Mouse (Mus musculus): ENCODE measurements at regions not wholly inside any gene's neighbourhood (a gene's known extent, or its start where the extent isn't known, plus 50 kb on each side); places are given as distances from the start of the nearest gene placed in this dataset.
"Not testable (repeated sequence)": the region's sequence is repeated elsewhere in the genome, so short reads cannot be mapped to it uniquely, and the experiment has no call there.

DNA sequence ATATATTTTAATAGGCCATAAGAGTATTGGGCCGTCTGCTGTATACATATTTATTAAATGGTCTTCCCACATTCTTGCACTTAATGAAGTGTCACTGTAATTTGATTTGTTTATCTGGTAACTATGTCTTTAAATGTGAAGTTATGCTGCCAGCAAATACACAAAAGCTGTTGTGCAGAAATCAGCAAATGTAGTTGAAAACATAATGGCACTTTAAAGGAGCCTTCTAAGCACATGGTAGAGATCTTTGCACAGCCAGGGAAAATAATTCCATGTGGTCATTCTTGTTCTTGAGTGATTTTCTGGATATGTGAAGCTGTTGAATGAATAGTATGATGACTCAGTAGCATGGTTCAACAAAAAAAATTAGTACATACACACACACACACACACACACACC is 164.4 kb upstream of the Meox2 start:
- no peak for DNase-seq

DNA sequence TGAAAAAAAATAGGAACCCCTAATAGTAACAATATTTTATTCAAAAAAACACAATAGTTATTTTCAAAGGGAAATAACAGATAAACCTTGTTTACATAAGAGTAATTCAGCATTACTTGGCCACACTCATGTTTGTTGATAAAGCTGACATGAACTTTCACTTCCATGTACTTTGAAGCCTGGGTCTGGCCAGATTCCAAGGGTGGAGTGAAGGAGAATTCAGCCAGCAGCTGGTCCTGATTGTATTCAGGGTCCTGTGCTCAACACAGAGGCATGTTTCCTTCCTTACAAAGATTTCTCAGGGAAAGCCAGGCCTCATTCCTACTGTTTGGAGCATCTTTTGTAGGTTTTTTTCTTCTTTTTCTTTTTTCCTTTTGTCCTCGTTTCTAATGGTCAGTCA is 162.4 kb upstream of the Meox2 start:
- peak; percentile 55 to 56 for DNase-seq

DNA sequence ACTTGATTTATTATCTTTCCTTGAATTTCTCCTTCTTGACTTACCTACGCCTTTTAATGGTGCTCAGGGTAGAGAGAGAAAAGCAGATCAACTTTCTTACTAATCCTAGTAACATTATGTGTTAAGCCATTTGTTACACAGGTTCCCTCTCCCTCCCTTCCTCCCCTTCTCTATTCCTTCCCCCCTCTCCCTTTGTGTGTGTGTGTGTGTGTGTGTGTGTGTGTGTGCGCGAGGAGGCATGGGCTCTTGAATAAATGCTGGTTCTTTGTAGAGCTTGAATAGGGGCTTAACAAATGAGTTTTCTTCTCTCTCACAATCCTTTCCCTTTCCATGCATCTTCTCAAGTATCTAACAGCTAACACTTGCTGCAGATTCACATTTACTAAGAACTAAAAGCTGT is 160.4 kb upstream of the Meox2 start:
- no peak for DNase-seq

DNA sequence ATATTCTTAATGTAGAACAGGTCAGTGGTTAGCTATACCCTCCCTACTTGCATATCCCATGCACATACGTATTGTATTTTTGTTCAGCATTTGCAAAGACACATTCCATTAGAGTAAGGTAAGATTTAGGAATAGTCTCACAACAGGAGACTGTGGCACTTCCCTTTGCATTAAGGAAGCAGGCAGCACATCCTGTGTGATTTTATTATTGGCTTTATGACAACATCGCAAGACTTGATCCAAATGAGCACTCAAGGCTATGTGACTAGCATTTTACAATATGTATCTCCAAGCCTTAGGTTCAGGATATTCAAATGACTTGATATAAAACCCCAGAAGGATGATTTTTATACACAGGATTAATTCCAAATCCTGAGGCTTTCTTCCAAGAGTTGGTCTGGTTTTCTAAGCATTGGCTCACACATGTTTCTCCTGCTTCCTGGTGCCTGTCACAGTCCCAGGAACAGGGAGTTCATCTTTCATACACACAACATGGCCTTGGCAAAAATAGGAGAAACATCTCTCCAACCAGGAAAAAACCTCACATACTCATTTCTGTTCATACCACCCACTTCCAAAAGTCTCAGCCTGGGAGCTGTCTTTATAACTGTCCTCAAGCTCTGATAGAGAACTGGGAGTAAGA is 159.1 kb upstream of the Meox2 start:
- no peak for DNase-seq

DNA sequence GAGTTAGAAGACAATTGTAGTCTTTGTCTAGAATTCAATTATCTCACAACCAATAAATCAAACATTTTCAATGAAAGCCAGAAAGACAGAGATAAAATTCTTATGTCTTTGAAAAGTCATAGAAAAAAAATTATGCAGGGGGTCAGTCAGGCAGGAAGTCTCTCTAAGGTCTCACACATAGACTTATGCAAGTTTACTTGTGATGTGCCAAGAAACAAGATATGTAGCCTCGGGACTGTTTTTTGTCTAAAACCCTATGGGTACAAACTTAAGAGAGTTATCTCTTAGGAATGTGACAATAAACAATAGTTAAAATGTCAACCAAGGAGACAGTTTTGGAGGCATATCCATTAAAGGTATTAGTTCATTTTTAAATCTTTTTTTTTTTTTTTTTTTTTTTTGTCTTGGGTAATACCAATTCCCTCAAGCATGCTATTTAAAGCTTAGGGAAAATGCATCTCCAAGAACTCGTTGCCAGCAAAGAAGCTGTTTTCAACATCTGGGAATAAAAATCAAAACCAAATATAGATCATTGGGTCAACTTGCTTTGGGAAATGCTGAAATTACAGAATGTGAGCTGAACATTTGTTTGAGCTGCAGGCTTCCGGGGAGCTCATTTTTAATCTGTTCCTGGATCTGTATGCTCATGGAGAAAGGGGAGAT is 133.8 kb upstream of the Meox2 start:
- no peak for DNase-seq

DNA sequence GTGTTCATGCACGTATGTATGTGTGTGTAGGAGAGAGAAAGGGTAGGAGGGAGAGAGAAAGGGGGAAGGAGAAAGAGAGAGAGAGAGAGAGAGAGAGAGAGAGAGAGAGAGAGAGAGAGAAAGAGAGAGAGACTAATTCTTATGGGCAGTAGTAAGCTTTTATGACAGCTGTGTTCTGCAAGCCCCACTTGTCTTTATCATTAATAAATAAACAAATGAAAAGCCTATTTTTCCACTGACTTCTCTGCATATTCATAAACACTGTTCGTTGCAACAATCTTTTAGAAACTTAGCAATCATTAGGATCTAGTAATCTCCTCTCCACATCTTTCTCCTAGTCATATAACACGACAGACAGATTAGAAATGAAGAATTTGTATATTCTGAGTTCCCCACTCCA is 131.2 kb upstream of the Meox2 start:
- DNase-seq = no peak

DNA sequence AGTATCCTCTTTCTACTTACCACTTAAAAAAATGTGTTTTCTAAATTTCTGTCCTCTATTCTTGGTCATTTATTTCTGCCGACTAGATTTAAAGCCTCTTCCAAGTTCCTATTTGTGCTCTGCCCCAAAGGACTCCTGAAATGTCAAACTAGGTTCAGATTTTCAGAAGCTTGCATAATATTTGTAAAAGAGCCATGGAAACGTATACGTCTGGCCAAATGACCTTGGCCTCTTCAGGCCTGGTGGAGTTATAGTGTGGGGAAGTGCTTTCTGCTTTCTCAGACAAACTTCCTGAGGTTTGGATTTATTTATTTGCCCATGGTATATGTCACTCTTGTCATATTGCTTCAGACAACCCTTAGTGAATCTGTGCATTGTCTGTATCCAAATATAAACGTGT is 117.2 kb upstream of the Meox2 start:
- DNase-seq = no peak

DNA sequence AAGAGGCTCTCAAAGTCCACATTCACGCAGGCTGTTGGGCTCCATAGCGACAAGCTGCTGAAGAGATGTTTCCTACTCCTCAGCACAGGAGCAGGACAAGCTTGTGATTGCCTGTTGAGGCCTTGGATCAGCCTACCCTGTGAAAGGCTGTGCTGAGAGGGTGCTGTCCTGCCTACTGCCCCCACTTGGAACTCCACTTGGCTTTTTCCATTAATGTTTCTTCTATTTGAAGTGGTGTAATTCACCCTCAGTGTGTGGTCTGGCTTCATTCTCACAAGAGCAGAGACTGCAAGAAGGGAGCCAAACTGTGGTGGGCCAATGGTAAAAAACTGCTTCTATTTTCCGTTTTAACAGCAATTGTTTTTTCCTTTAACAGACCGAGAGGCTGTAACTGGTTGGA is 116.4 kb upstream of the Meox2 start:
- DNase-seq = no peak

DNA sequence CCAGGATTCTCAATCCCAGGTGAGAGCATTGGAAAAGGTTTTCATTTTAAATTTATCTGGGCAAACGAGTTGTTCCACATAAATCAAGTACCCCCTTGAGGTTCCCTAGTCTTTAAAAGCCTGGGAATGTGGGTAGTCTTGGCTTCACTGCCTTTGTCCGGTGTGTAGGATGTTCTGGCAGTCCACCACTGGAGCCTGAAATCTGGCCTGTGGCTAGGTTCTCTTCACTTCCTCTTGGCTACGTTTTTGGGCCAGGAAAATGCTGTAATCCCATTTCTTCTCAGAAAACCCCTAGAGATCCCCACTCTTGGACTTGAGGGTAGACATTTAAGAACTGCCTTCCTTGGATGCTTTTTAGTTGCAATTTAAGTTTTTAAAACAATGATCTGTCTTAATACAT is 106.9 kb upstream of the Meox2 start:
- DNase-seq = no peak

DNA sequence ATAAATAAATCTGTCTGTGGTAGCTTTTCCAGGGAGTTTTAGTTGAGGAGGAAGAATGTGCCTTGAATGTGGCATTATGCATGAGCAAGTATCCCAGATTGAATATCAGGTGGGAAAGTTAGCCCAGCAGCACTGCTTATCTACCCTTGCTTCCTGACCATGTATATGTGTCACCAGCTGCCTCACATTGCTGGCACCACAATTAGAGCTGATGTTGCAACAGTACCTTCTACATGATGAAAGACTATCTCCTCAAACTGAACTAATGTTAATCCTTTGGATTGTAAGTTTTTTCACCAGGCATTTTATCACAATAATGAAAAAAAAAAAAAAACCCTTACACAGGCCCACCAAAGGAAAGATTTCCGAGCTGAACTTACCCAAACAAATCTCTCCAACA is 103.1 kb upstream of the Meox2 start:
- no peak for DNase-seq

DNA sequence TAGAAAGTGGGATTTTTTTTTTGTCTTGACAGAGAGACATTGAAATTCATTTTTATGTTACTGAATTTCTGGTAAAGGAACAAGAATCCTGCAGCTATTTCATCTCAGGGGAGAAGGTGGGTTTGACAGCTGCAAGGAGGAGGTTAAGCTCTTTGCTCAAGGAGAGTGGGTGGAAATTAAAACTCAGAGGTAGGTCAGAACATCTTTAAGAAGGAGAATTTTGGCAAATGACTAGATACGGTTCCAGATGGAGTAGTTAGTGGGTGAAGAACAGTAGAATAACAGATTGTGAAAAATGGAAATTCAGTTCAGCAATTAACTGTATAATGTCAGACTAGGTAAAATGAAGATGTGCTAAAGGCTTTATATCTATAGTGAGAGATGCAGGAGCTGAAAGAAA is 98.0 kb upstream of the Meox2 start:
- no peak for DNase-seq

DNA sequence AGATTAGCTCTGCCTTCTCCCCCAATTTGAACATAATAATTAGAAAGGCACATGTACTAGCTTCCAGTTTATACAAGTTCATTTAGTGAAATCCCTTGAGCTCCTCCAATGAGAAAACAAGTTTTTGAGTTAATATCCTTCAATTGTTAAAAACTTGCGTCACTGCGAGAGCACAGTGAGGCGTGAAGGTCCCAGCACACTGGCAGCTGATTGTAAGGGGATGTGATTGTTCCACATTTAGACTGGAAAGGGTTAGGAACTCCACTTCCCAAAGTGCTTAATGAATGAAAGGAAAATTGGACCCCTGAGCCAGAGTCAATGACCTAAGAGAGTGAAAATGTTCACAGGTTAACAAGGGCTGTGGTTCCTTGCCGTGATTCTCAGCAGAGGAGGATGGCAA is 93.9 kb upstream of the Meox2 start:
- no peak for DNase-seq

DNA sequence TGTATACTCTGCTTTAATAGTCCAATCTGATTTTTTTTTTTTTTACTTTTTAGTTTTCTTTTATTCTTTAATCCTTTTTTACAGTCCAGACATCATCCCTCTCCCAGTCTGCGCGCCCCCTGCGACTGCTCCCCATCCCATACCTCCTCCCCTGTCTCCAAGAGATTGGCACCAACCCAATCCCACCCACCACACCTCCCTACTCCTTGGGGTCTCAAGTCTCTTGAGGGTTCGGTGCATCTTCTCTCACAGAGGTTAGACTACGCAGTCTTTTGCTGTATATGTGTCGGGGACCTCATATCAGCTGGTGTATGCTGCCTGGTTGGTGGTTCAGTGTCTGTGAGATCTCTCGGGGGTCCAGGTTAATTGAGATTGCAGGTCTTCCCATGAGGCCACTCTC is 93.4 kb upstream of the Meox2 start:
- not testable (repeated sequence) for DNase-seq

DNA sequence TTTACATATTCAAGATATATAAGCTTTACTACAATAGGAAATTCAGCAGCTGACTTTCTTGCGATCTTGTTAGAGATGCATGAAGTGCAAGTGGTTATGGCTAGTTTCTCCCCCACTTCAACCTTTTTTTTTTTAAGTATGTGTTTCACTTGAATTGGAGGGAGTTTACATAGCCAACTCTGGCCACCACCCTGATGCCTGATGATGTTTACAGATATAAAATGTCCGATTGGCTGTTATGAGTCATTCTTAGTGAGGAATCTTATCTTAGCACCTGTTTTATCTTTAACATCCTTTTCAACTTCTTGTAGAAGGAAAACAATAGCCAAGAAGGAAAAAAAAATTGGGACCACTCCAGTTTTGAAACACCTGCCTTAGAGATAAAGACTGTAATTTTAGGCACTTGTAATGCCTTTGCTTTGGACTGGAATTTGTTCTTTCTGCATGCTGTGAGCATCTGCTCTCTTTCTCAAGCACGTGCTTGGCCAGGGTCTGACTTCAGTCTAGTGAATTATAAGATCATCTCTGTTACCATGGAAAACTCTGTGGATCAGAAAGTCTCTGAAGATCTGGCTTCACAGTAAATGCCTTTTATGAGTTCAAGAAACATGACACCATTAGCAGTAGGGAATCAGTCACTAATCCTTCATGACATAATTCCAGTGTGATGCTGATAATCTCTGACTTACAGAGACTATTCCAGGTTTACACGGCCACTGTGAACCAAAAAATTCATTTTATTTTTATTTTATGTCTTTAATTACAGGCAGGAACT is 92.7 kb upstream of the Meox2 start:
- no peak for DNase-seq

DNA sequence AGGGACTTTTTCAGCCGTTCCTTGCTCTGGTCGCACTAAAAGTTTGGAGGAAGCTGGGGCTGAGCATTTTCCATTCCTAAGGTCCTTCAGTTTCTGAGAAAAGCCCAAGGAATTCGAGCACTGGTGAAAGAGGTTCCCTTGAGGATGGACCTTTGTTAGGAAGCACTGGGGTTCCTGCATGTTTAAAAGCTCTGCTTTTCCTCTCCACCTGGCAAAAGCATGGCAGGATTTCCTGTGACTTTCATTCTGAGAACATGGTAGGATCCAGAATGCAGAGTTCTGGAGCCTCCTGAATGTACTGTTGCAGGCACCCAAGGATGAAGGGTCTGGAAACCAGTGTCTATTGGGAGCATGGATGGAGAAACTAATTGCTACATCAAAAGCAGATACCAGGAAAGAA is 61.1 kb upstream of the Meox2 start:
- DNase-seq = no peak

DNA sequence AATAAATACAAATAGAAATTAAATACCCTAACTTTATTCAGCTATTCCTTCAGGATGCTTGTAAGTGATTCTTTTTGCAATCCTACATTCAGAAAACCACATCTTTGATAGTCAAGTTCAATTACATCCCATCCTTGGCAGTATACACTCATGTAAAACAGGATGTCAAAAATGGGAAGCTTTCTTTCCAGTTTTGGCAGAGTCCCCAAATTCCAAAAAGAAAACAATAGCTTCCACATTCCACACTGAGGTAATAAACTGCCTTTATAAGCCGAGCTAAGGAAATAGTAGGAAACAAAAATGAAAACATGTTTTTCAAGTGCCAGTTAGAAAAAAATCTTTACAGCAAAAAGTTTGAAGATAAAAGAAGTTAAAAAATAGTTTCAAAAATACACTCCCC is 57.7 kb upstream of the Meox2 start:
- DNase-seq = peak in 1 of 2 experiments; percentile 19

DNA sequence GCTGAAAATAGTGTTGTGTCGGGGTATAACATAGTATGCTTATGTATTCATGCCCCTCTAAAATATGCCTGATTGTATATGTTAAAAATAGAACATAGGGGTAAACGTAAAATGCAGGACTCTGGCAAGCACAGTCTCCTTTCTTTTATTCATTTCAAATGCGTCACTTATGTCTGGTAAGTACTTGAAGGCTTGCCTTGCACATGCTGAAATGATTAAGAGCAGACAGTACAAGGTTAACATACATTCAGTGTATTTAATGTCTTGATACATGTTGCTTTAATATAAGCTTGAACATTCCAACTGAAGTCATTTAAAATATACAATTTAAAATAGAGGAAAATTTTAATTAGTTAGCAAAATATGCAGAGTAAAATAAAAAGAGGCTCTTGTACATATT is 50.9 kb upstream of the Meox2 start:
- DNase-seq = no peak

All from kidney, adult 8-10 months (tissue).